Mouse (Mus musculus): ENCODE data around the gene Cox4i1. TPM values are rescaled to one million over a fixed set of nuclear protein-coding genes. Genes with fewer than 3 reads are reported as not detected.

Cox4i1 gene
- polyA plus RNA-seq, 1 experiment from 2014 or later: 673 TPM

DNA sequence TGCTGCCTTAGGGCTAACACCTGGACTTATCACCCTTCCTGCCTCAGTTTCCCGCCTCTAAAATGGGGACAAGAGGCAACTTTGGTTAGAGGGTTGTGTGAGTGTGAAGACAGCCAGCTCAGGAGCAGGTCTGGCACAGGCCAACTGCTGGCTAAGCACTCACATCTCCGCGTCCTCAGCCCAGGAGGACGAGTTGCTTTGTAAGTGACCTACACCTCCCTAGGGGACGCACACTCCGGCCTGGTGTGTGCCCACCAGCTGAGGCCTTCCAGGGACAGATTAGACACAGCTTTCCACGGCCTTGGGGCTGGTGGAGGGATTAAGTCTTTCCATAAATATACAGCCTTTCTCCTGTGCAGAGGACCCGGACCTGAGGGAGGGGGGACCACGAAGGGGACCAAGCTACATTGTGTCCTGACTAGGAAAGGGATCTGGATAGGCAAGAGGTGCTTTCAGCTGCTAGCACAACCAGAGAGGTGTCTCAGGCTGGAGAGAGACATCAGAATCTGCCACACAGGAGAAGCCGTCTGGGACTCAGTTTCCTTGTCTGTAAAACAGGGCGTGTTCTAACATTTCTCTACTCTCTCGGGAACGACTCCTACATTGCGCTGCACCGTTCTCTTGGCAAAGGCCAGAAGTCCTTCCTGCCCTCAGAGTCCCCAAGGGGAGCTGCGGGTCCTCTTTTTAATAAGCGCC, 34.9 kb upstream of the Cox4i1 start:
- no peak overlapping the region for H3K27ac ChIP-seq (replicated peaks)
- H3K4me1 ChIP-seq (replicated peaks): peaks cover 15% of the 10 kb centered on the region
- H3K9ac ChIP-seq: no peak overlapping the region
- ATAC-seq (ENCODE audit: insufficient read depth): no peak
- H3K27me3 ChIP-seq: peaks cover 77% of the 10 kb centered on the region
- H3K36me3 ChIP-seq (replicated peaks): no peaks in the 10 kb centered on the region
- H3K4me2 ChIP-seq: peak overlapping the region; percentile 84
- 42% methylated on average over 17 of the region's 17 CpGs for WGBS (ENCODE audit: insufficient replicate concordance)
- peak overlapping the region; percentile 56 for H3K4me3 ChIP-seq (replicated peaks)
- no peaks in the 10 kb centered on the region for H3K9me3 ChIP-seq (replicated peaks)

- Histone ChIP-seq H3K4me3 (replicated peaks) (peak overlapping the region; percentile 56), H3K27ac (replicated peaks) (no peak overlapping the region), H3K9me3 (replicated peaks) (no peaks in the 10 kb centered on the region), H3K4me1 (replicated peaks) (peaks cover 15% of the 10 kb centered on the region), H3K4me2 (peak overlapping the region; percentile 84), H3K9ac (no peak overlapping the region), H3K36me3 (replicated peaks) (no peaks in the 10 kb centered on the region), H3K27me3 (peaks cover 77% of the 10 kb centered on the region)
- ATAC-seq (ENCODE audit: insufficient read depth): no peak
- WGBS (ENCODE audit: insufficient replicate concordance): 2% methylated on average over 44 of the region's 44 CpGs
Observed at GRCm38 (mm10) chr8:120633665-120634271, 34.3 kb upstream of the Cox4i1 start.

- no peak overlapping the region for H3K27ac ChIP-seq (replicated peaks)
- H3K4me1 ChIP-seq (replicated peaks): peaks cover 15% of the 10 kb centered on the region
- under 1% methylated on average over 42 of the region's 42 CpGs for WGBS (ENCODE audit: insufficient replicate concordance)
- no peaks in the 10 kb centered on the region for H3K9me3 ChIP-seq (replicated peaks)
- H3K4me3 ChIP-seq (replicated peaks): peak overlapping the region; percentile 56
- H3K4me2 ChIP-seq: peak overlapping the region; percentile 84
- ATAC-seq (ENCODE audit: insufficient read depth): peak; percentile 63; the same call in 1 of the 2 replicates
- H3K36me3 ChIP-seq (replicated peaks): no peaks in the 10 kb centered on the region
- peak overlapping the region; percentile 11; the same call in 1 of the 2 replicates for H3K9ac ChIP-seq
- H3K27me3 ChIP-seq: peaks cover 77% of the 10 kb centered on the region
Observed at GRCm38 (mm10) chr8:120634329-120634839, 33.6 kb upstream of the Cox4i1 start.

DNA sequence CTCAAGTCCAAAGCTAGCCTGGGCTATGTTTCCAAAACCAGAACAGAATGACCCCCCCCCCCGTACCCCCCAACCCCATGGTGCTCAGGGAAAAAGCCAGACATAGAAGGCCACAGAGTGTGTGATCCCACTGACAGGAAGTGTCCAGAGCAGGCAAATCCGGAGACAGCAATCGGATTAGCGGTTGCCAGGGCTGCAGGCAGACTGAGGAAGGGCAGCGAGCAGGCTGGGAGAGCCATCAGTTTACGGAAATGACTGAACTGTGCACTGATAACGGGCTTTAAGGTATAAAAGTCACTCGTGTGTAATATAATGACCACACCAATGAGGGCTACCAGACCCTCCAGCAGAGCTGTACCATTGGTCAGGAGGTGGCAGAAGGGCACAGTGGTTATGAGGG, 26.8 kb upstream of the Cox4i1 start:
- Histone ChIP-seq H3K9ac (no peak overlapping the region), H3K36me3 (replicated peaks) (no peaks in the 10 kb centered on the region), H3K9me3 (replicated peaks) (no peaks in the 10 kb centered on the region), H3K4me3 (replicated peaks) (no peak overlapping the region), H3K27me3 (peaks cover 14% of the 10 kb centered on the region; the same call in 1 of the 2 replicates), H3K4me2 (no peak overlapping the region), H3K27ac (replicated peaks) (no peak overlapping the region), H3K4me1 (replicated peaks) (no peaks in the 10 kb centered on the region)
- no peak for ATAC-seq (ENCODE audit: insufficient read depth)
- 19% methylated on average over 8 of the region's 8 CpGs for WGBS (ENCODE audit: insufficient replicate concordance)

DNA sequence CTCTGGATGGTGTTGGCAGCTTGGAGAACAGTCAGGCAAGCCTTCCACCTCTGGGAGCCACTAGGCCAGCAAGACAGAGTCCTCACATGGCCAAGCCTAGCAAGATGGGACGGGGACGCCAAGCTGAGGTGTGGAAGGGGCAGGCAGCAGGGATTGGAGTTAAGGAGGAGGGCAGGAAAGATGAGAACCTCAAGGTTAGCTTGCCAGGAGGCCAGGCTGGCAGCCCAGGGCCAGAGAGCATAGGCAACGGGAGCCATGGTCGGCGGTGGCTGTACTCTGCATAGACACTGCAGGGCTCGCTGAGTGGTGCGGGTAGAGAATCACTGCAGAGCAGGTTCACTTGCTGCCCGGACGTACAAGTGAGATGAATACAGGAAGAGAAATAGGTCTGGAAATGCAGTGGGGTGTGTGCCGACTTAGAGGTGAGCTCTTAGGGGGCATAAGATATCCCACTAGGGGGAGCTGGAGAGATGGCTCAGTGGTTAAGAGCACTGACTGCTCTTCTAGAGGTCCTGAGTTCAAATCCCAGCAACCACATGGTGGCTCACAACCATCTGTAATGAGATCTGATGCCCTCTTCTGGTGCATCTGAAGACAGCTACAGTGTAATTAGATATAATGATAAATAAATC, 25.9 kb upstream of the Cox4i1 start:
- no peaks in the 10 kb centered on the region for H3K9me3 ChIP-seq (replicated peaks)
- WGBS (ENCODE audit: insufficient replicate concordance): 65% methylated on average over 10 of the region's 10 CpGs
- H3K4me3 ChIP-seq (replicated peaks): no peak overlapping the region
- no peak for ATAC-seq (ENCODE audit: insufficient read depth)
- H3K4me2 ChIP-seq: no peak overlapping the region
- H3K27me3 ChIP-seq: 0 out of 2 replicates have a peak, but pooled peaks cover 4% of the 10 kb centered on the region
- no peaks in the 10 kb centered on the region for H3K36me3 ChIP-seq (replicated peaks)
- H3K4me1 ChIP-seq (replicated peaks): no peaks in the 10 kb centered on the region
- H3K27ac ChIP-seq (replicated peaks): no peak overlapping the region
- no peak overlapping the region for H3K9ac ChIP-seq

- Histone ChIP-seq H3K9ac (no peak overlapping the region), H3K27me3 (no peaks in the 10 kb centered on the region), H3K4me3 (replicated peaks) (no peak overlapping the region), H3K27ac (replicated peaks) (no peak overlapping the region), H3K4me1 (replicated peaks) (no peaks in the 10 kb centered on the region), H3K9me3 (replicated peaks) (no peaks in the 10 kb centered on the region), H3K4me2 (no peak overlapping the region), H3K36me3 (replicated peaks) (no peaks in the 10 kb centered on the region)
- ATAC-seq (ENCODE audit: insufficient read depth): no peak
- WGBS (ENCODE audit: insufficient replicate concordance): 62% methylated on average over 7 of the region's 7 CpGs
Observed at GRCm38 (mm10) chr8:120644663-120645062, 23.4 kb upstream of the Cox4i1 start.

DNA sequence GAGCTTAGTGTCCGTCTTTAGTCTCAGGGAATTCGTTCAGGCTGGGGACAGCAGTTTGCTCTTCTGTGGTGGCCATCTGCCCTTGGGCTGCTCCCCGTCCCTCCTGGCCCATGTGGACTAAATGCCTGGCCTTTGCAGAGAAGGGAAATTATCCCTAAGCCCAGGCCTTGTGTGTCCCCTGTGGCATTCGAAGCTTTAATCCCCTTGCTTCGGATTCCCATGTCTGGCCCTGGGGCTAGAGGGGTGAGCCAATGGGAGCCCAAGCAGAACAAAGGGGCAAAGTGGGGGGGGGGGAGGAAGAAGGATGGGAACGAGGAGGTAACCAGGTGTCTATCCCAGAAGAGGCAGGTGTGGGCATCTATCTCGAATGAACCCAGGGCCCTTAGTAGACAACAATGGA, 20.5 kb upstream of the Cox4i1 start, which contains the start of gene 1190005I06Rik:
TSS of gene 1190005I06Rik (minus strand) at position 101 of the 400 bp plus-strand sequence.
- Histone ChIP-seq H3K27me3 (no peaks in the 10 kb centered on the region), H3K4me3 (replicated peaks) (no peak within 1 kb of the TSS), H3K36me3 (replicated peaks) (no peaks in the 10 kb centered on the region), H3K9ac (no peak within 1 kb of the TSS), H3K4me1 (replicated peaks) (no peaks in the 10 kb centered on the region), H3K27ac (replicated peaks) (no peak within 1 kb of the TSS), H3K9me3 (replicated peaks) (no peaks in the 10 kb centered on the region), H3K4me2 (no peak within 1 kb of the TSS)
- ATAC-seq (ENCODE audit: insufficient read depth): no peak
- 56% methylated on average over 7 of the region's 7 CpGs for WGBS (ENCODE audit: insufficient replicate concordance)

DNA sequence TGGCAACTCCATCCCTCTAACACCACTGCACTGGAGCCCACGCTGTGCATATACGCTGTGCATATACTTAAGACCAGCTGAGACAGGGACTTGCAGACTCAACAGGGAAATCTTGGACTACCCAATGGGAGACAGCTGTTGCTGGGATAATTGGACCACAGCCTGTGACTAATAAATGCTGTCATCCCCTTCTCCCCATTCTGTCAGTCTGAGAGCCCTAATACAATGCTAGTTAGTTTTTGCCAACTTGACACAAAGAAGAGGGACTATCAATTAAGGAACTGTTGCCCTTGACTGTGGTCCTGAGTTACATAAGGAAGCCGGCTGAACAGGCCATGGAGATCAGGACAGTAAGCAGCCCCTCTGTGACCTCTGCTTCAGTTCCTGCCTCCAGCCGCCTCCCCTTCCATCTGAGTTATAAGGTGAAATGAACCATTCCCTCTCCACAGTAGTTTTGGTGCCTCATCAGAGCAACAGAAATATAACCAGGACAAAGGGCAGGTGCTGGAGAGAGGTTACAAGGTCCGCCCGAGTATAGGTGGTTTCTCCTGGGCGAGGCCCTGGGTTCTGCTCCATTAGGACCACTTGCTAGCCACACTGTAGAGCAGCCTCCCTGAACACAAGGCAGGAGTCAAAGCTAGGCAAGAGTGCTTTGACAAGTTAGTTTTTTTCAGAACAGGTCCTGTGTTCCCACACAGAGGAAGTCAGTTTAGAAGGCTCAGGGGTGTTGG, 11.5 kb upstream of the Cox4i1 start:
- Histone ChIP-seq H3K4me3 (replicated peaks) (no peak overlapping the region), H3K4me1 (replicated peaks) (no peaks in the 10 kb centered on the region), H3K4me2 (no peak overlapping the region), H3K36me3 (replicated peaks) (peaks cover 82% of the 10 kb centered on the region), H3K27ac (replicated peaks) (no peak overlapping the region), H3K27me3 (no peaks in the 10 kb centered on the region), H3K9ac (no peak overlapping the region), H3K9me3 (replicated peaks) (no peaks in the 10 kb centered on the region)
- no peak for ATAC-seq (ENCODE audit: insufficient read depth)
- 77% methylated on average over 7 of the region's 7 CpGs for WGBS (ENCODE audit: insufficient replicate concordance)

GRCm38 (mm10) chr8:120657415-120657814, 10.6 kb upstream of the Cox4i1 start:
- Histone ChIP-seq H3K4me1 (replicated peaks) (no peaks in the 10 kb centered on the region), H3K9ac (no peak overlapping the region), H3K36me3 (replicated peaks) (peaks cover 82% of the 10 kb centered on the region), H3K27ac (replicated peaks) (no peak overlapping the region), H3K4me3 (replicated peaks) (no peak overlapping the region), H3K9me3 (replicated peaks) (no peaks in the 10 kb centered on the region), H3K4me2 (no peak overlapping the region), H3K27me3 (no peaks in the 10 kb centered on the region)
- ATAC-seq (ENCODE audit: insufficient read depth): no peak
- WGBS (ENCODE audit: insufficient replicate concordance): 84% methylated on average over 8 of the region's 8 CpGs

DNA sequence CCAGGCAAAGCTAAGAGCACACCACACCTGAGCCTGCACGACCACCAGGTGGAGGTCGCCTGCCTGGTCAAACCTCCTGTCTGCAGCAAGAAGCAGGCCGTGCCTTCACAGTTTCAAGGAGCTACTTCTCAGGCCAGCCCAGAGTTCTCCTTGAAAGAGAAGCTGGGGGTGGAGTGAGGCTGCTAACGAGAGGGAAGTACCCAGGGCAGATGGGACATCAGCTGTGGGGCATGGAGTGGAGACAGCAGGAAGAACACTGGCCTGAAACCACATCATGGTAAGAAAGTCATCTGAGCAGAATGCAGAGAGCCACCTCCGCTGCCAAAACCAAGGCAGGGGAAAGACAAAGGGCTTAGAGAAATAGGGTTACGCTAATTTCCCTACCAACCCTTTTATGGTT, 3.5 kb upstream of the Cox4i1 start:
- no peak for ATAC-seq (ENCODE audit: insufficient read depth)
- no peaks in the 10 kb centered on the region for H3K27me3 ChIP-seq
- no peak overlapping the region for H3K4me2 ChIP-seq
- peaks cover 17% of the 10 kb centered on the region for H3K36me3 ChIP-seq (replicated peaks)
- H3K9me3 ChIP-seq (replicated peaks): no peaks in the 10 kb centered on the region
- H3K9ac ChIP-seq: no peak overlapping the region
- H3K4me1 ChIP-seq (replicated peaks): peaks cover 46% of the 10 kb centered on the region
- WGBS (ENCODE audit: insufficient replicate concordance): 57% methylated on average over 6 of the region's 6 CpGs
- H3K4me3 ChIP-seq (replicated peaks): no peak overlapping the region
- no peak overlapping the region for H3K27ac ChIP-seq (replicated peaks)

Measured in liver, embryonic 15.5 days (tissue).